Mouse (Mus musculus) stomach, embryonic 14.5 days (tissue): Measurements from ENCODE around the gene Syne1. TPM values are rescaled to one million over a fixed set of nuclear protein-coding genes. Genes with fewer than 3 reads are reported as not detected.

Source experiments
- ATAC-seq: fragments of 200-750 bp; cut with Nextera tagmentation; 2 replicates; pipeline ENCODE4 v1.8.0; 2017; ENCODE audit warnings: low read depth, moderate TSS enrichment; ENCODE audit not compliant: insufficient number of reproducible peaks, insufficient read depth, low FRiP score
- H3K27ac ChIP-seq: fragments of 300-500 bp; sonication (generic); 2 replicates; pipeline ENCODE4 v1.5.1; 2014; ENCODE audit warnings: mild to moderate bottlenecking, low read length, moderate library complexity, mixed read lengths
- H3K27me3 ChIP-seq: fragments of 300-500 bp; sonication (generic); 2 replicates; pipeline ENCODE4 v1.6.1; 2014; ENCODE audit warnings: low read length, control low read depth, mixed read lengths; ENCODE audit not compliant: control insufficient read depth, insufficient read depth
- H3K36me3 ChIP-seq: fragments of 300-500 bp; sonication (generic); 2 replicates; pipeline ENCODE4 v1.6.1; 2014; ENCODE audit warnings: mild to moderate bottlenecking, control low read depth, low read length, moderate library complexity, mixed read lengths; ENCODE audit not compliant: control insufficient read depth, insufficient read depth
- H3K4me1 ChIP-seq: fragments of 300-500 bp; sonication (generic); 2 replicates; pipeline ENCODE4 v1.6.1; 2014; ENCODE audit warnings: low read length, control low read depth, mixed read lengths; ENCODE audit not compliant: control insufficient read depth, insufficient read depth
- H3K4me2 ChIP-seq: fragments of 300-500 bp; sonication (generic); replicated peaks from 2 replicates; pipeline ENCODE4 v1.6.1; 2014; ENCODE audit warnings: low read depth, low read length, control low read depth
- H3K4me3 ChIP-seq: fragments of 300-500 bp; sonication (generic); 2 replicates; pipeline ENCODE4 v1.5.1; 2014; ENCODE audit warnings: low read depth, low read length, control low read depth
- H3K9ac ChIP-seq: fragments of 300-500 bp; sonication (generic); replicated peaks from 2 replicates; pipeline ENCODE4 v1.6.1; 2014; ENCODE audit warnings: low read depth, mild to moderate bottlenecking, control low read depth, low read length, moderate library complexity, mixed read lengths
- H3K9me3 ChIP-seq: fragments of 300-500 bp; sonication (generic); 2 replicates; pipeline ENCODE4 v1.6.1; 2016; ENCODE audit warnings: low read depth, low read length, control low read depth; ENCODE audit not compliant: control insufficient read depth
- WGBS: fragments of 180-500 bp; shearing (Covaris S2); extraction: QIAGEN DNeasy Blood & Tissue Kit; methylation state at CpG from one replicate; pipeline ENCODE4 v1.1.7; 2014; 5-methylcytosine and 5-hydroxymethylcytosine counted together
- polyA plus RNA-seq: library from polyadenylated mRNA; unstranded; fragments of >200 nt; fragmentation: Nextera tagmentation; extraction: Ambion mirVana; gene quantifications from 2 replicates; pipeline ENCODE4 v1.2.1, GENCODE M21; 2014

Gene Syne1
- polyA plus RNA-seq, 1 experiment from 2014 or later: 19.9 TPM

DNA sequence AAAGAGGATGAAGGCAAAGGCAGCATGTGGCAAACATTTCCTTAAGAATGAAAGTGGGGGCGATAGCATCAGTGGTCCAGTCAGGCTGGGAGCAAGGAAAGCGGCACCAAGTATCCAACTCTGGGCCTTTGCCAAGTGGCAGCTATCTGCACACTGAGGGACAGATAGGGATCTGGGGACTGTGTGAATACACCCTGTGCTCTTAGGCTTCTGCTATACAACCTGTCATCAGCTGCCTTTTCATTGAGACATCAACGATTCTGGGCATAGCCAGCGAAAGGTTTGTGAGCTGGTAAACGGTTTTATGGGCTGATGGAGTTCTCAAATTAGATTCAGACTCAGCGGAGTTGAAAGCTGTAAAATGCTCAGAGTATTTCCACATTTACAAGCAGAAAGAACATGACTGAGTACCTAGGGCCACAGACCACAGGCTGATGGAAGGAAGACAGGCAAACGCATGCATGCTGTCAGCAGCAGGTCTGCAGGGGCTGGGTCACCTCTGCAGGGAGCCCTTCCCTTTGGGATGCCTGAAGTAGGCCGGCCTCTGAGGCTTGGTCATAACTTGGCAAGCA is 542.4 kb downstream of the Syne1 start:
- no peak overlapping the region for H3K9ac ChIP-seq
- no peaks in the 10 kb centered on the region for H3K27me3 ChIP-seq
- ATAC-seq: no peak
- H3K4me1 ChIP-seq: no peaks in the 10 kb centered on the region
- no peaks in the 10 kb centered on the region for H3K36me3 ChIP-seq
- WGBS: 76% methylated on average over 8 of the region's 8 CpGs
- H3K4me2 ChIP-seq: no peak overlapping the region
- H3K9me3 ChIP-seq: no peaks in the 10 kb centered on the region
- no peak overlapping the region for H3K4me3 ChIP-seq
- H3K27ac ChIP-seq: no peak overlapping the region

DNA sequence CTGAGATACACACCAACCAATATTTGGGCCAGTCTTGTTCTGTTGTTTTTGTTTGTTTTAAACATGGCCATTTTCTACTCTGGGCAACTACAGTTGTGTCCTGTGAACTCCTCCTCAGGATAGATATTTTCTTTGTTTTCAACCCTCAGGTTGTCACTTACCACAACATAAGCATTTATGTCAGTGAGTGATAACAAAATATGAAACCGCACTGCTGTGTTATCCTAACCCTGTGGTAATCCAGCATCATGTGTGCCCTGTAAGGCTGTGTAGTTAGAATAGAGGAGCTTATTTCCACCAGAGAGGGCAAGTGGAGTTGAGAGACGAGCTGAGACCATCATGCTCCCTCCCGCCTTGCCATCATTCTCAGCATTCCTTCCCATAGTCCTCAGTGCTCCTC is 554.7 kb downstream of the Syne1 start:
- H3K27me3 ChIP-seq: no peaks in the 10 kb centered on the region
- no peak for ATAC-seq
- no peaks in the 10 kb centered on the region for H3K4me1 ChIP-seq
- WGBS: 78% methylated on average over 3 of the region's 3 CpGs
- no peak overlapping the region for H3K4me3 ChIP-seq
- H3K9ac ChIP-seq: no peak overlapping the region
- H3K27ac ChIP-seq: no peak overlapping the region
- H3K36me3 ChIP-seq: no peaks in the 10 kb centered on the region
- H3K9me3 ChIP-seq: no peaks in the 10 kb centered on the region
- H3K4me2 ChIP-seq: no peak overlapping the region

DNA sequence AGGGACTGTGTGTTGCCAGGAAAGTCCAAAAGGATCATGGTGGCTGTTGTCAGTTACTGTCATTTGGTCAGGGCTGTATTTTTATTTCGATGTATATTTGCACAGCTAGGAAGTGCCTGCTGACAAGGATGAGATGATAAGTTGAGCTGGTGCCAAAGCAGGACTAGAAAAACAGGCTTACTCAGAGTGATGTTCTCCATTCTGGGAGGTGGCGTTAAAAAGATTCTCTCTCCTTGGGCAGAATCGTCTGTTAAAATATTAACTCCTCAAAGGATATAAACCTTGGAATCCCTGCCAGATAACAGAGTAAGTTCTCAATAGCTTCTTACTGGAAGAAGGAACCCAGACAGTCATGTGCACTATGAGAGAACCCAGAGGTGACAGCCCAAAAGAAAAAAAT is 557.5 kb downstream of the Syne1 start:
- no peaks in the 10 kb centered on the region for H3K36me3 ChIP-seq
- H3K4me2 ChIP-seq: no peak overlapping the region
- H3K9ac ChIP-seq: no peak overlapping the region
- H3K9me3 ChIP-seq: no peaks in the 10 kb centered on the region
- no peaks in the 10 kb centered on the region for H3K27me3 ChIP-seq
- WGBS: 67% methylated on average over 3 of the region's 3 CpGs
- no peaks in the 10 kb centered on the region for H3K4me1 ChIP-seq
- no peak overlapping the region for H3K4me3 ChIP-seq
- no peak overlapping the region for H3K27ac ChIP-seq
- no peak for ATAC-seq

DNA sequence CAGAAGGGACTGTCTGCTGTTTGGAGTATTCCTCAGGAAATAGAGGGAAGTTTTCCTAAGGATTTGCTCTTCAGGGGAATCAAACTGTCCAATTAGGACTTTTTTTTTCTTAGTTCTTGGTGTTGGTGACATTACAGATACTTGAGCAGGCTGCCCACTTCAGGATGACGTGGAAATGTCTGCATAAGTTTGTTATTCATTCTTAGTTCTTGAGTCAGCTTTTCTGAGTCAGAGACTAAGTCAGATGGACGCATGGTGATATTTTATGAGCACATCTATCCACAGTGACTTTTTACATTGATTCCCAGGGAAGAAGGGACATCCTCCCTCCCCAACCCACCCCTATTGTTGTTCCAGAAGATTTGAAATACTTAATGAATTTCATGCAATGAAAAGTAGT is 567.4 kb downstream of the Syne1 start:
- Histone ChIP-seq H3K4me3 (no peak overlapping the region), H3K27ac (no peak overlapping the region), H3K36me3 (no peaks in the 10 kb centered on the region), H3K9me3 (no peaks in the 10 kb centered on the region), H3K27me3 (no peaks in the 10 kb centered on the region), H3K4me2 (no peak overlapping the region), H3K4me1 (no peaks in the 10 kb centered on the region), H3K9ac (no peak overlapping the region)
- ATAC-seq: no peak
- 67% methylated on average over 2 of the region's 2 CpGs for WGBS

DNA sequence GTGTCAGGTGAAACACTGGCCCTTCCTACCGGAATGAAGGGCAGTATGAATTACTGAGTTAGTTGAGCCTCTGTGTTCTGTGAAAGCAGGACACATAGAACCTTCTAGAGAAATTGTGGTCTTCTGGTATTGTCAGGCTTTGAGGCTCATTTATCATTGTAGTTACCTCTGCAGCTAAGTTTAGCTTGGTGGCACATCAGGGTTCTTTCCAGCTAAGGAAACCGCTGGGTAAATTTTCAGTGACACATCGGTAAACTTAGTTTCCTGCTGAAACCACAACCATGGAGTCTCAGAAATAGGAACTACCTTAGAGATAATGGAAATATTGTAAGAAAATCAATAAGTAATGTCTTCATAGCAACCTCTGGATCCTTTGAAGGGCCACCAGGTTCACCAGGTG is 573.9 kb downstream of the Syne1 start:
- H3K36me3 ChIP-seq: no peaks in the 10 kb centered on the region

DNA sequence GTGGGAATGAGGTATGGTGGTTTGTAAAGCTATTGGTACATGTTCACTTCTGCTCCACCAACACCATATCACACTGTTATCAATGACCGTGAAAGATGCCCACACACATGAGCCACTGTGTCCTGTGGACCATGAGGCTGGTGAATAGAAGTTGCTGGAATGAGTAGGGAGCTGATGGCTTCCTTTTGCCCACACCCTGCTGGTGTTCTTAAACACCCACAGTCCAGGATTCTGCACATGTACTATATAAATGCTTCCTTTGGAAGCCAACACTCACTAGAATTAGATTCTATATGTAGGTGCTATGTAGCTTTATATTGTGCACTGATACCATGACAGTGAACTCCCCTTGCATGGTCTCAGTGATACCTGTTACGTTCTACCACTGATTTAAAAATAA is 574.7 kb downstream of the Syne1 start:
- H3K4me3 ChIP-seq: no peak overlapping the region
- H3K9ac ChIP-seq: no peak overlapping the region
- H3K9me3 ChIP-seq: no peaks in the 10 kb centered on the region
- WGBS: 86% methylated on average over 2 of the region's 2 CpGs
- no peaks in the 10 kb centered on the region for H3K36me3 ChIP-seq
- H3K27me3 ChIP-seq: no peaks in the 10 kb centered on the region
- H3K4me2 ChIP-seq: no peak overlapping the region
- no peak for ATAC-seq
- no peak overlapping the region for H3K27ac ChIP-seq
- no peaks in the 10 kb centered on the region for H3K4me1 ChIP-seq

More for the DNA sequence above, 573.9 kb downstream of the Syne1 start:
- no peak for ATAC-seq
- WGBS: 91% methylated on average over 3 of the region's 3 CpGs
- no peak overlapping the region for H3K9ac ChIP-seq
- H3K9me3 ChIP-seq: no peaks in the 10 kb centered on the region
- H3K27me3 ChIP-seq: no peaks in the 10 kb centered on the region
- no peak overlapping the region for H3K27ac ChIP-seq
- no peak overlapping the region for H3K4me3 ChIP-seq
- no peaks in the 10 kb centered on the region for H3K4me1 ChIP-seq
- no peak overlapping the region for H3K4me2 ChIP-seq

DNA sequence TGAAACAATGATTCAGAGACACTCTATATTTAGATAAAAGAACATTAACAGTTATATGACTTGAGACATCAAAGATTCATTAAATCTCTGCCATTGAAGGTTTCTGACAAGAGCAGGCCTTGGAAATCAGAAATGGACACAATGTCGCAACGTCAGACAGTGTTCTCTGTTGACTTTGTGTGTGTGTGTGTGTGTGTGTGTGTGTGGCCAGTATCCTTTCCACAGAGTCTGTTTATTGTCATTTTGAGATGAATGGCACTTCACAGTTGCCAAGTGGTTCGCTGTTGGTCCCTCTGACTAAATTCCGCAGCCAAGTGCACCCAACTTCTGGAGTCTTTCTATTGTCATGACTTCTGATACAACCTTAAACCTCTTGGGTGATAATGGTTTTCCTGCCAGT is 577.0 kb downstream of the Syne1 start:
- no peaks in the 10 kb centered on the region for H3K4me1 ChIP-seq
- H3K9me3 ChIP-seq: no peaks in the 10 kb centered on the region
- no peak overlapping the region for H3K4me2 ChIP-seq
- H3K36me3 ChIP-seq: no peaks in the 10 kb centered on the region
- no peak overlapping the region for H3K4me3 ChIP-seq
- WGBS: 72% methylated on average over 4 of the region's 4 CpGs
- ATAC-seq: no peak
- no peak overlapping the region for H3K27ac ChIP-seq
- no peak overlapping the region for H3K9ac ChIP-seq
- no peaks in the 10 kb centered on the region for H3K27me3 ChIP-seq

DNA sequence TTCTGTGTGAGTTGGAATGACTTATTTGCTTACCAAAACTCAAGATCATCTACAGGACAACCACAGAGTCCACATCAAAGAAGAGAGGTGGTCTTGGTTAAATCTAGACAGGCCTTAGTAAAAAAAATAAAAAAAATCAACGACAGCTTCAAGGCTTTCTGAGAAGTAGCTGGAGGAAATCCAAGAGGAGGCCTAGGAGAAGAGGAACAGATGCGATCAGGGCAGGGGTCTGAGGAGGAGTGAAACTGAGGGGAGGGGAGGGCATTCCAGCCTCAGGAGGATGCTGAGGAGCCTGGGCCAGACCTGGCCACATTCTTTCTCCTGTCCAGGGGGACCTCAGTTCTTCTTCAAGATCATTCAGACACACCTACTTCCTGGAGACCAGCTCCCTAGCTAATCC is 579.3 kb downstream of the Syne1 start:
- Histone ChIP-seq H3K4me3 (no peak overlapping the region), H3K9me3 (no peaks in the 10 kb centered on the region), H3K27me3 (no peaks in the 10 kb centered on the region), H3K27ac (no peak overlapping the region), H3K4me2 (no peak overlapping the region), H3K36me3 (no peaks in the 10 kb centered on the region), H3K4me1 (no peaks in the 10 kb centered on the region), H3K9ac (no peak overlapping the region)
- ATAC-seq: no peak
- WGBS: 30% methylated on average over 2 of the region's 2 CpGs

DNA sequence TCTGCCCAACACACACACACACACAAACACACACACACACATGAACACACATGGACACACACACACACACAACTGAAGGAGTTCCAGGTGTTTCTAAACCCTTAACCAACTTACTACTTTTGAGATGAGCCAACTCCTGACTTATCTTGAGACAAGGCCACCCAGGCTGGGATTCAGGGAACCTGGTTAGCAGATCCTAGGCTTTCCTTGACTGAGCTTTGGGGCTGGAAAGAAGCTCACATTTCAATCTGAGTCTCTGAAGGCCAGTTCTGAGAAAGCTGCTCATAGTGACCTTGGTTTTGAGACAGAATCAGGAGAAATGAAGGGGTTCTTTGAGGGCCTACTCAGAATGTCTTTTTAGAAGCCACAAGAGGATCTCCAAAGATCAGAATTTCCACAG is 579.7 kb downstream of the Syne1 start:
- Histone ChIP-seq H3K27ac (no peak overlapping the region), H3K4me3 (no peak overlapping the region), H3K9ac (no peak overlapping the region), H3K36me3 (no peaks in the 10 kb centered on the region), H3K4me2 (no peak overlapping the region), H3K9me3 (no peaks in the 10 kb centered on the region), H3K4me1 (no peaks in the 10 kb centered on the region), H3K27me3 (no peaks in the 10 kb centered on the region)
- no peak for ATAC-seq
